Mouse (Mus musculus) hindbrain, embryonic 12.5 days (tissue): ENCODE results near the gene Hacd3. TPM values are rescaled to one million over a fixed set of nuclear protein-coding genes. Genes with fewer than 3 reads are reported as not detected.
"Not testable (repeated sequence)": the region's sequence is repeated elsewhere in the genome, so short reads cannot be mapped to it uniquely, and the experiment has no call there.

Source experiments
- ATAC-seq: fragments of 200-750 bp; cut with Nextera tagmentation; 2 replicates; pipeline ENCODE4 v1.8.0; 2017; ENCODE audit warnings: moderate TSS enrichment; ENCODE audit not compliant: low FRiP score
- H3K27ac ChIP-seq: fragments of 300-500 bp; sonication (generic); 2 replicates; pipeline ENCODE4 v1.5.1; 2016; ENCODE audit warnings: mild to moderate bottlenecking
- H3K27me3 ChIP-seq: fragments of 300-500 bp; sonication (generic); 2 replicates; pipeline ENCODE4 v1.6.1; 2016; ENCODE audit warnings: mild to moderate bottlenecking
- H3K36me3 ChIP-seq: fragments of 300-500 bp; sonication (generic); 2 replicates; pipeline ENCODE4 v1.6.1; 2016; ENCODE audit warnings: mild to moderate bottlenecking
- H3K4me1 ChIP-seq: fragments of 300-500 bp; sonication (generic); 2 replicates; pipeline ENCODE4 v1.6.1; 2016
- H3K4me2 ChIP-seq: fragments of 300-500 bp; sonication (generic); replicated peaks from 2 replicates; pipeline ENCODE4 v1.6.1; 2016; ENCODE audit warnings: mild to moderate bottlenecking
- H3K4me3 ChIP-seq: fragments of 300-500 bp; sonication (generic); 2 replicates; pipeline ENCODE4 v1.5.1; 2016; ENCODE audit warnings: mild to moderate bottlenecking
- H3K9ac ChIP-seq: fragments of 300-500 bp; sonication (generic); 2 replicates; pipeline ENCODE4 v1.6.1; 2016; ENCODE audit warnings: mild to moderate bottlenecking, moderate library complexity
- H3K9me3 ChIP-seq: fragments of 300-500 bp; sonication (generic); replicated peaks from 2 replicates; pipeline ENCODE4 v1.6.1; 2016; ENCODE audit warnings: mild to moderate bottlenecking
- WGBS: fragments of 180-500 bp; shearing (Covaris S2); methylation state at CpG from one replicate; pipeline ENCODE4 v1.1.7; 2016; 5-methylcytosine and 5-hydroxymethylcytosine counted together
- polyA plus RNA-seq: library from polyadenylated mRNA; unstranded; fragments of >200 nt; fragmentation: Nextera tagmentation; extraction: Ambion mirVana; gene quantifications from 2 replicates; pipeline ENCODE4 v1.2.1, GENCODE M21; 2016

The Hacd3 gene
- polyA plus RNA-seq, 1 experiment from 2014 or later = 152 TPM

- WGBS = 82% methylated on average over 7 of the region's 7 CpGs
- H3K36me3 ChIP-seq = peaks cover under 1% of the 10 kb centered on the region; the same call in 1 of the 2 replicates
- no peak for ATAC-seq
- H3K4me3 ChIP-seq = no peak overlapping the region
- no peaks in the 10 kb centered on the region for H3K27me3 ChIP-seq
- H3K4me2 ChIP-seq = no peak overlapping the region
- no peak overlapping the region for H3K9ac ChIP-seq
- H3K27ac ChIP-seq = peak overlapping the region; percentile 32; the same call in 1 of the 2 replicates
- no peaks in the 10 kb centered on the region for H3K9me3 ChIP-seq
- peaks cover 53% of the 10 kb centered on the region for H3K4me1 ChIP-seq
These were observed 5.9 kb downstream of the Hacd3 start for GRCm38 (mm10) chr9:65015461-65016222.

- Histone ChIP-seq H3K27ac (no peak overlapping the region), H3K4me1 (peaks cover 11% of the 10 kb centered on the region), H3K4me2 (no peak overlapping the region), H3K9ac (no peak overlapping the region), H3K36me3 (peaks cover 29% of the 10 kb centered on the region), H3K4me3 (no peak overlapping the region), H3K27me3 (no peaks in the 10 kb centered on the region), H3K9me3 (no peaks in the 10 kb centered on the region)
- 60% methylated on average over 6 of the region's 6 CpGs for WGBS
- no peak for ATAC-seq
These were observed 10.2 kb downstream of the Hacd3 start for GRCm38 (mm10) chr9:65011304-65011703.

- Histone ChIP-seq H3K4me3 (no peak overlapping the region), H3K9me3 (no peaks in the 10 kb centered on the region), H3K27ac (no peak overlapping the region), H3K27me3 (no peaks in the 10 kb centered on the region), H3K4me2 (no peak overlapping the region), H3K9ac (no peak overlapping the region), H3K4me1 (peaks cover 5% of the 10 kb centered on the region; the same call in 1 of the 2 replicates), H3K36me3 (peaks cover 35% of the 10 kb centered on the region)
- WGBS = 91% methylated on average over 8 of the region's 8 CpGs
- no peak for ATAC-seq
These were observed 10.9 kb downstream of the Hacd3 start for GRCm38 (mm10) chr9:65010632-65011031.

GRCm38 (mm10) chr9:65005737-65006136 is 15.8 kb downstream of the Hacd3 start:
- H3K9ac ChIP-seq = no peak overlapping the region
- no peak overlapping the region for H3K4me3 ChIP-seq
- no peaks in the 10 kb centered on the region for H3K9me3 ChIP-seq
- H3K27me3 ChIP-seq = no peaks in the 10 kb centered on the region
- H3K4me1 ChIP-seq = no peaks in the 10 kb centered on the region
- H3K36me3 ChIP-seq = peaks cover 68% of the 10 kb centered on the region
- WGBS = 99% methylated on average over 8 of the region's 8 CpGs
- H3K27ac ChIP-seq = no peak overlapping the region
- no peak for ATAC-seq
- no peak overlapping the region for H3K4me2 ChIP-seq

- Histone ChIP-seq H3K4me2 (no peak overlapping the region), H3K36me3 (peaks cover 75% of the 10 kb centered on the region), H3K9ac (no peak overlapping the region), H3K4me1 (no peaks in the 10 kb centered on the region), H3K4me3 (no peak overlapping the region), H3K27ac (no peak overlapping the region), H3K27me3 (no peaks in the 10 kb centered on the region), H3K9me3 (no peaks in the 10 kb centered on the region)
- no peak for ATAC-seq
- WGBS = 76% methylated on average over 4 of the region's 4 CpGs
These were observed 20.0 kb downstream of the Hacd3 start for GRCm38 (mm10) chr9:65001481-65001880.

DNA sequence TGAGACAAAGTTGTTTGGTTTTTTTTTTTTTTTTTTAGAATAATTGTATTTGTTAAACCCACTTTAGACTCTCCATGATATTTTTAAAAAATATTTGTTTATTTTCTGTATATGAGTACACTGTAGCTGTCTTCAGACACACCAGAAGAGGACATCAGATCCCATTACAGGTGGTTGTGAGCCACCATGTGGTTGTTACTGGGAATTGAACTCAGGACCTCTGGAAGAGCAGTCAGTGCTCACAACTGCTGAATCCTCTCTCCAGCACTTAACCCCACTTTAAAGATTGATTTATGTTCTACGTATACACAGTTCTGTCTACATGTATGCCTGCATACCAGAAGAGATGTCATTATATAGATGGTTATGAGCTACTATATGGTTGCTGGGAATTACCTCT is 26.0 kb downstream of the Hacd3 start:
- not testable (repeated sequence) for H3K4me2 ChIP-seq, H3K9me3 ChIP-seq, H3K4me3 ChIP-seq, H3K9ac ChIP-seq, ATAC-seq, H3K4me1 ChIP-seq, H3K27me3 ChIP-seq, H3K27ac ChIP-seq
- 97% methylated on average over 1 of the region's 1 CpGs for WGBS
- peaks cover 74% of the 10 kb centered on the region for H3K36me3 ChIP-seq

- no peak for ATAC-seq
- no peak overlapping the region for H3K4me3 ChIP-seq
- WGBS = 91% methylated on average over 7 of the region's 7 CpGs
- no peak overlapping the region for H3K9ac ChIP-seq
- H3K4me1 ChIP-seq = no peaks in the 10 kb centered on the region
- peaks cover 83% of the 10 kb centered on the region for H3K36me3 ChIP-seq
- H3K4me2 ChIP-seq = no peak overlapping the region
- no peaks in the 10 kb centered on the region for H3K9me3 ChIP-seq
- H3K27ac ChIP-seq = no peak overlapping the region
- H3K27me3 ChIP-seq = no peaks in the 10 kb centered on the region
These were observed 31.2 kb downstream of the Hacd3 start for GRCm38 (mm10) chr9:64990291-64990690.

GRCm38 (mm10) chr9:64988443-64988842 is 33.0 kb downstream of the Hacd3 start:
- no peak overlapping the region for H3K4me3 ChIP-seq
- H3K9ac ChIP-seq = no peak overlapping the region
- no peaks in the 10 kb centered on the region for H3K4me1 ChIP-seq
- no peaks in the 10 kb centered on the region for H3K27me3 ChIP-seq
- no peak overlapping the region for H3K4me2 ChIP-seq
- no peak for ATAC-seq
- 89% methylated on average over 6 of the region's 6 CpGs for WGBS
- peaks cover 87% of the 10 kb centered on the region for H3K36me3 ChIP-seq
- no peaks in the 10 kb centered on the region for H3K9me3 ChIP-seq
- no peak overlapping the region for H3K27ac ChIP-seq

DNA sequence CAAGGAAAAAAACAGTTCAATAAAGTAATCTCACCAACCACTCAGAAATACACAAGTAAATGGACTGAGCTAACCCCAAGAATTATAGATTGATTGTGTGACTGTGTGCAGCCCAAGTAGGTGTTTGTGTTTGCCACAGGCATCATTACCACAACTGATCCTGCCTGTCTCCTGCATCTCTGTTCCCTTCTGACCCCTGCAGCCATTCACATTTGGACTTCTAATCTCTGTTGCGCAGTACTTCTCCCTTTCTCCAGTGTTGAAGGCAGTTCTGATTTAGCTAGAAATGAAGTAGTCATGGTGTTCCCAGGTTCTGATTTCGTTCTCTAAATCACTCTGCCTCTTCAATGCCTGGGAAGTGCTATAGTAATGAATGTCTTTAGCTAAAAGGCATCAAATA is 33.8 kb downstream of the Hacd3 start:
- Histone ChIP-seq H3K4me2 (no peak overlapping the region), H3K9ac (no peak overlapping the region), H3K27ac (no peak overlapping the region), H3K27me3 (no peaks in the 10 kb centered on the region), H3K36me3 (peaks cover 87% of the 10 kb centered on the region), H3K9me3 (no peaks in the 10 kb centered on the region), H3K4me1 (no peaks in the 10 kb centered on the region), H3K4me3 (no peak overlapping the region)
- WGBS = 90% methylated on average over 2 of the region's 2 CpGs
- ATAC-seq = no peak

DNA sequence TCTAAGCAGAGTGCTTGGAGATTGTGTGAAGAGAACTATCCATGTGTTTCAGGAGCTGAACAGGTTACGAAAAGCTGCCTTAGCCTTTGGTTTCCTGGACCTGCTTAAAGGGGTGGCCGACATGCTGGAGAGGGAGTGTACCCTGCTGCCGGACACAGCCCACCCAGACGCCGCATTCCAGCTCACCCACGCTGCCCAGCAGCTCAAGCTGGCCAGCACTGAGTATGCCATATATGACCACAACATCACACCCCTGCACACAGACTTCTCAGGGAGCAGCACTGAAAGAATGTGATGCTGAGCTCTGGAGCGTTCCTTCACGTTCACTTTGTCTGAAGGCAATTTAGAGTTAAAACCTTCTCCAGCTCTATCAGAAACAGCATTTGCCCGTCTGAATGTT is 35.7 kb downstream of the Hacd3 start:
- Histone ChIP-seq H3K27me3 (no peaks in the 10 kb centered on the region), H3K4me3 (no peak overlapping the region), H3K4me2 (no peak overlapping the region), H3K36me3 (peaks cover 88% of the 10 kb centered on the region), H3K4me1 (no peaks in the 10 kb centered on the region), H3K9ac (no peak overlapping the region), H3K9me3 (no peaks in the 10 kb centered on the region), H3K27ac (0 out of 2 replicates have a peak overlapping the region, but pooled peaks have one; percentile 23)
- no peak for ATAC-seq
- WGBS = 90% methylated on average over 9 of the region's 9 CpGs

DNA sequence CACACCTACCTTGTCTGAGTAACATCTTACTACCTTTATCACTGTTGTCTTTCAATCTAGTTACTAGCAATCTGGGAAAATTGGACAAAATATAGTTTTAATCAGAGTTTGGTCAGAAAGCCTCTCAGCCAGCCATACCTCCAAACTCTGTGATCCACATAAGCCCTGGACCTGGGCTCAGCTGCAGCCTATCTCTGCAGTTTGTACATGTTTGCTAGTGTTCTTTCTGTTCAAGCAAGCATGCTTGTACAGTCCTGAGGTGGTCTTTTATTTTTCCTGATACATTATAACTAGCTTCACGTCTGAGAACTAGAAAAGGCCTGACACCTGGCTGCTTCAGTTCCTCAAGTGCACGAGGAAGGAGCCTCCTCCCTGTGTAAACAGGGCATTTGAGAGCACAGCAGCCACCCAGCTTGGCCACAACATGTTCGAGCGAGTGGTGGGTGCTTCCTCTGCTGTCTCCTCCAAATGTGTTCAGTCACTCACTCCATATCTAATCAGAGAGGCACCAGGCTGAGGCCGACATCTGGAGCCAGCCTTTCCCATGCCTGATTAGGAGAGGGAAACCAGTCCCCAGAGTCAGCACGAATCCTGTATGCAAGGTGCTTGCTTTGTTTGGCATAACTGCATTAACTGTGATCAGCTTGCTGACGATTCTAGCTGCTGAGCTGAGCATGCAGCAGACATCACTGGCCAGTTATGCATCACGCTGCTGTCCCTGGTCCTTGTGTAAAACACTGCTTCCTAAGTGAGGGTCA is 36.3 kb downstream of the Hacd3 start:
- 81% methylated on average over 8 of the region's 8 CpGs for WGBS
- Histone ChIP-seq H3K4me1 (no peaks in the 10 kb centered on the region), H3K4me3 (no peak overlapping the region), H3K27me3 (no peaks in the 10 kb centered on the region), H3K4me2 (no peak overlapping the region), H3K9me3 (no peaks in the 10 kb centered on the region), H3K36me3 (peaks cover 88% of the 10 kb centered on the region), H3K9ac (no peak overlapping the region), H3K27ac (peak overlapping the region; percentile 55; the same call in 1 of the 2 replicates)
- no peak for ATAC-seq

- Histone ChIP-seq H3K36me3 (peaks cover 85% of the 10 kb centered on the region), H3K27ac (no peak overlapping the region), H3K27me3 (no peaks in the 10 kb centered on the region), H3K9me3 (no peaks in the 10 kb centered on the region), H3K4me2 (no peak overlapping the region), H3K9ac (no peak overlapping the region), H3K4me1 (no peaks in the 10 kb centered on the region), H3K4me3 (no peak overlapping the region)
- 83% methylated on average over 1 of the region's 1 CpGs for WGBS
- no peak for ATAC-seq
These were observed 39.6 kb downstream of the Hacd3 start for GRCm38 (mm10) chr9:64981904-64982303.
